Mouse (Mus musculus): ENCODE results near the gene Gata3.

The Gata3 gene

GRCm38 (mm10) chr2:9886031-9886430 lies 3.8 kb downstream of the Gata3 start:
- no peak for DNase-seq (ENCODE audit: low read depth, low spot score)

GRCm38 (mm10) chr2:9885217-9885770 lies 4.5 kb downstream of the Gata3 start:
- no peak for DNase-seq (ENCODE audit: low read depth, low spot score)

GRCm38 (mm10) chr2:9884533-9885216 lies 5.2 kb downstream of the Gata3 start:
- no peak for DNase-seq (ENCODE audit: low read depth, low spot score)

DNA sequence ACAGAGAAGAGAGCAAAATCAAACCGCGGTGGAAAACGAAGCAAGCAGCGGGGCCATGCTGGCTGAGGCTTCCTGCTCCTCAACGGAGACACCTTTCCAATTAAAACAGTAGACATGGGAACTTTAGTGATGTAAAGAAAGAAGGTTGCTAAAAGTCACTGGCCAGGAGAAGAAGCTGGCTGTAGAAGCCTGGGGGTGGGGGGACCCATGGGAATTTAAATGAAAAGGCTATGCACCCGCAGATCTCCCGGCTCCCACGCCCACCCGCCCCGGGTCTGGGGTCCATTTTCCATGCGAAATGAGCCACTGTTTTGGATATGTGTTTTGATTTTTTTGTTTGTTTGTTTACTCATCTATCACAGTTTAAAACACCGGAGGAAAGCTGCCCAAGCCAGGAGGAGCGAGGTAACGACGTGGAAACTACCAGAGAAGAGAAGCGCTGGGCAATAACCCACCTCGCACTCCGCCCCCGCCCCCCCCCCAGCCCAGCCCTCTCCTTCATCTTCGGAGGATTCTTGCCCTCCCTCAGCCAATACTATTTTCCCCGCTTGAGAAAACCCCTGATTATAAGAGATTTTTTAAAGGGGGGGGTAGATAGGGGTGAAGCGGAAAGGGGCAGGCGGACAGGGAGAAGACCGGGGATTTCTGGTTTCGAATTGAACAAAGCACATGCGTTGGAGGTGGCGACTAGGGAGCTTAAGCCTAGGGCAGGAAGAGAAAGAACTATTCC lies 5.9 kb downstream of the Gata3 start:
- no peak for DNase-seq (ENCODE audit: low read depth, low spot score)

GRCm38 (mm10) chr2:9882926-9883802 lies 6.7 kb downstream of the Gata3 start:
- DNase-seq (ENCODE audit: low read depth, low spot score): no peak

DNA sequence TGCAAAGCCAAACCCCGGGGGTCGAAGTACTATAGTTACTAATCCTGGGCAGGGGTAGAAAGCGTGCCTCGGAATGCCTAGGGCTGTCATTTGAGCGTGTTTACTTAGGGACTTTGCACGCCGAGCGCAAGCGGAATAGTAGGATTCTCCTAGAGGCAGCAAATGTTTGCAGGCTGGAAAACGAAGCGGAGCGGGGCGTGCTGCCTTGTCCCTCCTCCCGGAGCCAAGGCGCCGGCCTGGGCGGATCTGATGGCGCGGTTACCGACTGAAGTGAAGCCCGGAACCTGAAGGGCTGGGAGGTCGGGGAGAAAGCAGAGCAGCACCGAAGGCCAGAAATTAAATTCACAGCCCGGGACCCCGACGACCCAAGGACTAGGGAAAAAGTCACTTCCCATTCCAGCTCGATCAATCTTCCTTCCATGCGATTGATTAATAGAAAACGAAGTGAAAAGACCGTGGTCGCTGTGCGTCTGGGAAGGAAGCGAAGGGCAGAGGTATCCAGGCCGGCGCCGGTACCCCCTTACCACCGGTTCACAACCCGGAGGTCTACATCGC lies 7.4 kb downstream of the Gata3 start:
- DNase-seq (ENCODE audit: low read depth, low spot score): no peak

DNA sequence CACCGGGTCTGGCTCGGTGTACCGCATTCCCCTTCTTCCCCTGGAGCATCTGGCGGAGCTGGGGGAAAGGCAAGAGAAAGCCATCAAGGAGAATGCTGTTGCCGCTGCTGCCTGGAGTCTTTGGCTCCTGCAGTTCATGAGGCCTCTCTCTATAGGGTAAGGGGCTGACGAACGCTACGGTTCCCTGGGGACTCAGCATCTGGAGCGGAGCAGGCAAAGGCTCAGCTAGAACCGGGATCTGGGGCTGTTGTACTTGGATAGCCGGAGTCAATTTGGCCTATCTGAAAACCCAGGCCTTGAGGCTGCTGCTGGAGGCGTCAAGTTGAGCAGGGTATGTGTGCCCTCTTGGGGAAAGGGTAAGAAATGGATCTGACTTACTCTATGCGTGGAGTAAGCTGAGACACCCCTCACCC lies 8.2 kb downstream of the Gata3 start:
- DNase-seq (ENCODE audit: low read depth, low spot score): no peak

DNA sequence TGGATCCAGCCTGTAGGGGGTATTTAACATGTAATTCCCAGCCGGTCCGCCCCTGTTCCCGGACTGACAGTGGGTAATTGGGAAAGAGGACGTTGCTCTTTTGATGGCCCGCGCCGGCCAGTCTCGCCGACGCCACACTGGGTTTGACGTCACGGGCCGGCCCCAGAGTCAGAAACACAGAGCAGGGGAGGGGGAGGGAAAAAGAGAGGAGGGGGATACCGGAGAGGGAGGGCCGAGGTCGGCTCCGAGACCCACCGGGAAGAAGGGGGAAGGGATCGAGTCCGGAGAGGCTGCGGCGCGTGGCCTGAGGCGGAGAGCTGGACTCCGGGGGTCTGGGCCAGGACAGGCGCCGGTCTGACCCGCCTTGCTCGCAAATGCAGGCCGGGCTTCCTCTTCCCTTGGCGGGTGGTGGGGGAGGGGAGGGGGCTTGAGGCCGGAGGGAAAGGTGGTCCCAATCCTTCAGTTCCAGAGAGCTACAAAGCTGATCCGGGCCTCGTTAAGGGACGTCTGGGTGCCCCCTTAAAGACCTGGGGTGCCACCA lies 8.7 kb downstream of the Gata3 start, which contains the start of gene 4930412O13Rik:
TSS of gene 4930412O13Rik (plus strand) at position 202 of the 541 bp plus-strand sequence.
- DNase-seq (ENCODE audit: low read depth, low spot score): no peak

DNA sequence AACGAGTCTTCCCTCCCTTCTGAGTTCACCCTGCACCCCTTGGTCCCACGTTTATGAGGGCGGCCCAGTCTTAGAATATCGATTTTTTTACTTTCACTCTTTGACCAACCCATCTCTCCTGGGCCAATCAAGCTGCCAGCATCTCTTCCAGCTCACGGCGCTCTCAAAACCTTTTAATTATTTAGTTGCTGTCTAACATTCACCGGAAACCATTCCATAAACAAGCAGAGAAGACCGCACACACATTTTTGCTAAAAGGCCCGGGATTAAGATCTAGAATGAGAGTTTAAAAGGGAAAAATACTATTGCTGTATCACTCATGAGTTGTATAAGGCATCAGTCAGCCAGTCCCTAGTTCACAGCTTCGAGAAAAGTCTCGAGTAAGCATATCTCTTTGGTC lies 9.6 kb downstream of the Gata3 start:
- DNase-seq (ENCODE audit: low read depth, low spot score): no peak

- DNase-seq (ENCODE audit: low read depth, low spot score): peak; percentile 95
These were observed 10.3 kb downstream of the Gata3 start for GRCm38 (mm10) chr2:9879493-9879892.

DNA sequence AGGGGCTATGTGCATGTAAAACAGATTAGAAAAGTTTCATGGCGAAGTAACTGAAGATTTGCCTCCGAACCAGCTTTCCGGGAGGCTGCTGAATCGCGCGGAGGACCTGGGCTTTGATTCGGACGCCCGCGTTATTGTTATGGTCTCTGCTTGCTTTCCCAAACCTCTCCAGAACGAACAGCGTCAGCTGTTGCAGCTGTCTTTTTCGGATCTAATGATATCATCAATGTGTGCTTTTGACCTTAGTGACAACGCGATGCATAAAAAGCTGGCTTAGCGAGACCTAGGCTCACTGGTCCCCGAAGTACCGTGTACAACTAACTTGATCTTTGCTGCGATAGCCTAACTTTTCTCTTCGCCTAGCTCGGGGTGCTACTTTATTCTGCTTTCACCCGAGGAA lies 10.7 kb downstream of the Gata3 start:
- no peak for DNase-seq (ENCODE audit: low read depth, low spot score)

DNA sequence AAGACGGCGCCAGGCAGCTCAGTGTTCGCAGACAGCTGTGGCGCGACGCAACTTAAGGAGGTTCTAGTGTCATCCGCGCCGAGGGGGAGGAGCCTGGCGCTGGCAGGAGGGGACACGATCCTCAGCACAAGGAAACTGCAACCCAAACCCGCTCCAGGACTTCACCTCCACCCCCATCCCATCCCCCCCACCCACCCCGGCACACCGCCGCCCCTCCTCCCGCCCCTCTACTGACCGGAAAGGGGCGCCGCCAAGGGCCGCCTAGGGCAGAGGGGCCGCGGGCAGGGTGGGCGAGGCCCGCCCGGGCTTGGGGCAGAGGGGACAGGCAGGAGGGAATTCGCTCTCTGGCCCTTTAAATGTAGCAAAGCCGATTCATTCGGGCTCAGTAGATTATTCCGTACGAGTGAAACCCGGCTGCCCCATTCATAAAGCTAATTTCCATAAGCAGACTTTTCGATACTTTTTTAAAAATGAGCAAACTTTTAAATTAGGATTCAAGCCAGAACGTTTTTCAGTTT lies 11.2 kb downstream of the Gata3 start:
- no peak for DNase-seq (ENCODE audit: low read depth, low spot score)

DNA sequence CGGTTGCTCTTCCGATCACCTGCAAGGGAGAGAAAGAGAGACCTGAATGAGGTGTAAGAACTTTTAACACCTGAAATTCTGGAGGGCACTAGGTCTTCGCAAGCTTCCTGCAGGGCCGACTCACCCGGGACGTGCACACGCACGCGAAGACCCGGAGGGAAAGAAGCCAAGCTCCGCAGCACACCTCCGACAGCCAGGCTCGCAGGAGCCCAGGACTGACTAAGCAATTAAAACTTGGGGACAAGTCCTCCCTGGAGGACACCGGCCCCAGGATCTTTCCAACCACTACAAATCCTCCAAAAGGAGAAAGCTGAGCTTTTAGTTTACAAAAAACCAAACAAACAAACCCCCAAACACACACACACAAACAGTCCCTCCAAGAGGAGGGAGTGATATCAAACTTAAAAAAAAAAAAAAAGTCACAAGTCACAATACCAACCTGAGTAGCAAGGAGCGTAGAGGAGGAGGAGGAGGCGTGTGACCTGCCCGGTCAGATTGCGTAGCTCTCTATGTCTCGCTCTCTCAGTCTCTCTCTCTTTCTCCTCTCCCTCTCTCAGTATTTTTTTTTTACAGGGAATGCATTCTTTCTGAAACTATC lies 11.8 kb downstream of the Gata3 start:
- DNase-seq (ENCODE audit: low read depth, low spot score): no peak

DNA sequence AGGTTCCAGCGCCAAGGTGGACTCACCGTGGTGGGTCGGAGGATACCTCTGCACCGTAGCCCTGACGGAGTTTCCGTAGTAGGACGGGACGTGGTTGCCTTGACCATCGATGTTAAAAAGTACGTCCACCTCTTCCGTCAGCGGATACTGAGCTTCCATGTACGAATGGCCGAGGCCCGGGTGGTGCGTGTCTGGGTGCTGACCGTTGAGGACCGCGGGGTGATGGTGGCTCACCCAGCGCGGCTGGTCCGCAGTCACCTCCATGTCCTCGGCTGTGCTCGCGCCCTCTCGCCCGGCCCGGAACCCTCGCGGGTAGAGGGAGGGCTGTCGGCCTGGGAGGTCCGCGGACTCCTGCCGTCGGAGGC lies 12.5 kb downstream of the Gata3 start:
- DNase-seq (ENCODE audit: low read depth, low spot score): no peak

GRCm38 (mm10) chr2:9876621-9877325 lies 13.1 kb downstream of the Gata3 start:
- DNase-seq (ENCODE audit: low read depth, low spot score): no peak

GRCm38 (mm10) chr2:9875676-9876357 lies 14.0 kb downstream of the Gata3 start:
- DNase-seq (ENCODE audit: low read depth, low spot score): no peak

- no peak for DNase-seq (ENCODE audit: low read depth, low spot score)
These were observed 14.6 kb downstream of the Gata3 start for GRCm38 (mm10) chr2:9875220-9875619.

DNA sequence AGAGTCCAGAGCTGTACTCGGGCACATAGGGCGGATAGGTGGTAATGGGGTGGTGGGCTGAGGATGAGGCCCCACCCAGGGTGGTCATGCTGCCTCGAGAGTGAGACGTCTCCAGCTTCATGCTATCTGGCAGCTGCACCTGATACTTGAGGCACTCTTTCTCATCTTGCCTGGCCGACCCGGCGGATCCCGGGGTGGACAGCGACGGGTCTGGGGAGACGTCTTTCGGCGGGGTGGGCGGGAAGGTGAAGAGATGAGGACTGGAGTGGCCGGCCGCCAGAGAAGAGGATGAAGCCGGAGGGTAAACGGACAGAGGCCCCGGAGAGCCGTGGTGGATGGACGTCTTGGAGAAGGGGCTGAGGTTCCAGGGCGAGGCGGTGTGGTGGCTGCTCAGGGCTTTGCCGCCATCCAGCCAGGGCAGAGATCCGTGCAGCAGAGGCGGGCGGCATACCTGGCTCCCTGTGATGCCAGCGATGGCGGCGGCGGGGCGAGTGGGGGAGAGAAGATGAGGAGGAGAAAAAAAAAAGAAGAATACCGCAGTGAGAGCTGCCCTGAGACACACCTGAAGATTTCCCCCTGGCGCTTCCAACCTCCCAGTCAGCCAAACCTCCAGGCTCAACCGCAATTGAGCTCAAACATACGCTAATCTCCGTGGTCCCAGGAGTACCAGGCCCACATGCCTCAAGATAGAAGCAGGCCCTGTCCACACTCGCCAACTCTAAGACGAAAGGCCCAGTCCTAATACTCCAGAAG lies 15.2 kb downstream of the Gata3 start:
- no peak for DNase-seq (ENCODE audit: low read depth, low spot score)

- DNase-seq (ENCODE audit: low read depth, low spot score): no peak
These were observed 16.1 kb downstream of the Gata3 start for GRCm38 (mm10) chr2:9873757-9874156.

Measured in WW6 (cell line).